Mouse (Mus musculus): ENCODE results near the gene Tlr13.
"Not testable (repeated sequence)": the region's sequence is repeated elsewhere in the genome, so short reads cannot be mapped to it uniquely, and the experiment has no call there.

The Tlr13 gene

DNA sequence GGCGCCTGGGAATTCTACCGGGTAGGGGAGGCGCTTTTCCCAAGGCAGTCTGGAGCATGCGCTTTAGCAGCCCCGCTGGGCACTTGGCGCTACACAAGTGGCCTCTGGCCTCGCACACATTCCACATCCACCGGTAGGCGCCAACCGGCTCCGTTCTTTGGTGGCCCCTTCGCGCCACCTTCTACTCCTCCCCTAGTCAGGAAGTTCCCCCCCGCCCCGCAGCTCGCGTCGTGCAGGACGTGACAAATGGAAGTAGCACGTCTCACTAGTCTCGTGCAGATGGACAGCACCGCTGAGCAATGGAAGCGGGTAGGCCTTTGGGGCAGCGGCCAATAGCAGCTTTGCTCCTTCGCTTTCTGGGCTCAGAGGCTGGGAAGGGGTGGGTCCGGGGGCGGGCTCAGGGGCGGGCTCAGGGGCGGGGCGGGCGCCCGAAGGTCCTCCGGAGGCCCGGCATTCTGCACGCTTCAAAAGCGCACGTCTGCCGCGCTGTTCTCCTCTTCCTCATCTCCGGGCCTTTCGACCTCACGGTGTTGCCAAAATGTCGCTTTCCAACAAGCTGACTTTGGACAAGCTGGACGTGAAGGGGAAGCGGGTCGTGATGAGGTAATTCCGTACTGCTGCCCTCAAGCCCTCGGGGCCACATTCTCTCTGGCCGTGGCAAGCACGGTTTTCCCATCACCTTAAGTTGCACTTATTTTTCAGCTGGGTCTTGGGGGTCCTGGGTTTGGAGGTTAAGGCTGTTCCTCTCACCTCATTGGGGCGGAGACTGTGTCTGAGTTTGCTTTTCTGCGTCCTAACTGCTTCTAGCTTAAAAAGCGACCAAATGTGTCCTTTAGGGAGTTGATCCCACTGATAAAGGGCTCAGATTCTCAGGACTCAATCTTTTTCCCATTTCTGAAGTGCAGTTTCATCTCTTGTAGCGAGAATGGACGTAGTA lies 44.0 kb downstream of the Tlr13 start, which contains the start of gene Pgk1:
Pgk1 (plus strand) TSS at position 388 of the 937 bp plus-strand sequence.
- peak; percentile 94 for DNase-seq

DNA sequence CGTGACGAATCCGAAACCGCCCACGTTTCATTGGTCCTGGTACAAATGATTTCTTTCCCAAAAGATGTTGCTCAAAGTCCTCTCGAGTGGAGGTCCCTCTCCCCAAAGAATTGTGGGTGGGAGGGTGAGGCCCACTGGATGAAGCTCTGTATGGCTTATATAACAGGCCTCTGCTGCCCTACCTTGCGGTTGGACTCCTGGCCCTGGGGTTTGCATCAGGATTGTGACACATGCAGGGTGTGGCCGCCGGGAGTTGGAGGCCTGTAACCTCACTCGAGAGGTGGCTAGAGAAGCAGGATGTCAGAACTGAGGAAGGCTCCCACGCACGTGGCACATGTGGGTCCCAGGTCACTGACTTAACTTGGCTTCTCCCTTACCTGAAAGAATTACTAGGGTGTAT lies 44.7 kb downstream of the Tlr13 start:
- DNase-seq = peak; percentile 45 to 54

DNA sequence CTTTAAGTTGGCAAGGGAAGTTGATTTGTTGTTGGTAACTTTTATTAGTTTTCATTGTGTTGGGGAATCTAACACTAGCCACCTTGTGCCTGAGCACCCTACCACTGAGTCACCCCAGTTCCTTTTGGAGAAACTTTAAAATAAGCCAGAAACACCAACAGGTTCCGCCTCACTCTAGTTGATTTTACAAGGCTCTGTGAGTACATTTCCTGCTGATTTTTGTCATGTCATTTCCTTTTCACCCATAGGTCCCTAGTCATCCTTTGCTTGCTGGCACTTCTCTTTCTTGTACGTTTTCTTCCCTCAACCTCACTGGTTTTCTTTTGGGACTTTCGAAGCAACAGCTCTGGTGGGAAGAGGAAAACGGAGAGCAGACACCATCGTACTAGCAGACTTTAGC lies 46.4 kb downstream of the Tlr13 start:
- DNase-seq = no peak

DNA sequence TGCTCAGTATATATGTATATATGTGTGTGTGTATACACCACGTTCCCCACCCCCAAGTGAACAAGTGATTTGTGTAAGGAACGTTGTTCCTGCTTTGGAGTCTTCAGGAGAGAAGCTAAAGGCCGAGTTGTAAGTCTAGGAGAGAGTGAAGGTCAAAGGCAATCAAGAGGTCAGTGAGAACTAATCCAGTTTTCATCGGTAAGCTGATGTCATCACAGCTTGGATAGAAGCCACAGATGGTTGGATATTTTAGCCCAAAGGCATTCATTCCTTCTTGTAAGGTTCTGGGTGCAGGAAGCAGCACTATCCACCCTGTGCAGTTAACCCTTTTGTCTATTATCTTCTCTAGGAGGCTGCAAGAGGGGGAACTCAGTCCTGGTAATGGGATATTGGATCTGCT lies 47.1 kb downstream of the Tlr13 start:
- no peak for DNase-seq

DNA sequence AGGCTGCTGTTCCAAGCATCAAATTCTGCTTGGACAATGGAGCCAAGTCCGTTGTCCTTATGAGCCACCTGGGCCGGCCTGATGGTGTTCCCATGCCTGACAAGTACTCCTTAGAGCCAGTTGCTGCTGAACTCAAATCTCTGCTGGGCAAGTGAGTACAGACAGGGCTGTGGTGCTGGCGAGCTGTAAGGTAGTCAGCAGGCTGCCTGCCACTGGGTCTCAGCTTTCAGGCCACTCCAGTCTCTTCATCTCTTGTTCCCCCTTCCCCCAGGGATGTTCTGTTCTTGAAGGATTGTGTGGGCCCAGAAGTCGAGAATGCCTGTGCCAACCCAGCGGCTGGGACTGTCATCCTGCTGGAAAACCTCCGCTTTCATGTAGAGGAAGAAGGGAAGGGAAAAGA lies 51.4 kb downstream of the Tlr13 start:
- not testable (repeated sequence) for DNase-seq

DNA sequence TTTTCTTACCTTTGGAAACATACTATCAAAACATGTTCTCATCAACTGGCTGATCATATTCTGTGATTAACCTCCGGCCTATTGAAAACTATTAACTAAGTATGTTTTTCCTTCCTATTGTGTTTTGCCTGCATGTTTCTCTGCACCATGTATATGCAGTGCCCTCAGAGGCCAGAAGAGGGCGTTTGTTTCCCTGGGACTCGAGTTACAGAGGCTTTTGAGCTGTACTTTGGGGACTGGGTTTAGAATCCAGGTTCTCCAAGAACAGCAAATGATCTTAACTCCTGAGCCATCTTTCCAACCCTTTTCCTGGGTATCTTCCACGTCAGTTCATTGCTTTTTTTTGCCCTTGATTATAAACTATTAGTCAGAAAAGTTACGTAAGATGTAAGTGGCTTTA lies 54.3 kb downstream of the Tlr13 start:
- no peak for DNase-seq

DNA sequence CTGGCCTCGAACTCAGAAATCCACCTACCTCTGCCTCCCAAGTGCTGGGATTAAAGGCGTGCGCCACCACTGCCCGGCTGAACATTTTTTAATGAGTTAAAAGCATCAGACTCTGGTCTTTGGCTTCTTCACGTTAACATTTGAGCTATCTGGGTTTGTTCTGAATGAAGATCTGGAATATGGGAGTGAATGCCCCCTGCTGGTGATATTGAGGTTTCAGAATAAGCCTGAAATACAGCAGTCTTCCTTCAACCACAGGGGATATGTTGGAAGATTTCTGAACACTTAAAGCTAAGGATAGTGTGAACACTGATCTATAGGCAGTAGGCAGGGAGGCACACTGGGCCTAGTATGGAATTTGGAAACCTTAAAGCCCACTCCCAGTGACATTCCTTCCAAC lies 55.9 kb downstream of the Tlr13 start:
- no peak for DNase-seq

DNA sequence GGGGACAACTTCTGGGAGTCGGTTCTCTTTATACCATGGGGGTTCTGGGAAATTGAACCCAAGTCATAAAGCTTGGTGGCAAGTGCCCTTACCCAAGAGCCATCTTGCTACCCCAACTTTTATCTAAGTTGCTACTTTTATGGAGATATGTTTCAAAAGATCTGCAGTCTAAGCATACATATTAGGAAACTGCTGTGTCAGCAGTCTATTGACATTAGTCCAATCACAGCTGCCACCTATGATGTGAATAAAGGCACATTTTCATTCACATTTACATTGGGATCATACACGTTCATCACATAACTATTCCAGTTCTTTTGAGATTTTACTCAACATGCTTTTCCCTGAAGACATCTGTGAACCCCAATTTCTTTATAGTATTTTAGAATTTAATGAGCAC lies 66.1 kb downstream of the Tlr13 start:
- DNase-seq = no peak
